Mouse (Mus musculus): ENCODE data around the gene Syt17. TPM values are rescaled to one million over a fixed set of nuclear protein-coding genes. Genes with fewer than 3 reads are reported as not detected.

Gene Syt17
- total RNA-seq, 2 experiments from 2014 or later = 1.4 to 2.2 TPM

DNA sequence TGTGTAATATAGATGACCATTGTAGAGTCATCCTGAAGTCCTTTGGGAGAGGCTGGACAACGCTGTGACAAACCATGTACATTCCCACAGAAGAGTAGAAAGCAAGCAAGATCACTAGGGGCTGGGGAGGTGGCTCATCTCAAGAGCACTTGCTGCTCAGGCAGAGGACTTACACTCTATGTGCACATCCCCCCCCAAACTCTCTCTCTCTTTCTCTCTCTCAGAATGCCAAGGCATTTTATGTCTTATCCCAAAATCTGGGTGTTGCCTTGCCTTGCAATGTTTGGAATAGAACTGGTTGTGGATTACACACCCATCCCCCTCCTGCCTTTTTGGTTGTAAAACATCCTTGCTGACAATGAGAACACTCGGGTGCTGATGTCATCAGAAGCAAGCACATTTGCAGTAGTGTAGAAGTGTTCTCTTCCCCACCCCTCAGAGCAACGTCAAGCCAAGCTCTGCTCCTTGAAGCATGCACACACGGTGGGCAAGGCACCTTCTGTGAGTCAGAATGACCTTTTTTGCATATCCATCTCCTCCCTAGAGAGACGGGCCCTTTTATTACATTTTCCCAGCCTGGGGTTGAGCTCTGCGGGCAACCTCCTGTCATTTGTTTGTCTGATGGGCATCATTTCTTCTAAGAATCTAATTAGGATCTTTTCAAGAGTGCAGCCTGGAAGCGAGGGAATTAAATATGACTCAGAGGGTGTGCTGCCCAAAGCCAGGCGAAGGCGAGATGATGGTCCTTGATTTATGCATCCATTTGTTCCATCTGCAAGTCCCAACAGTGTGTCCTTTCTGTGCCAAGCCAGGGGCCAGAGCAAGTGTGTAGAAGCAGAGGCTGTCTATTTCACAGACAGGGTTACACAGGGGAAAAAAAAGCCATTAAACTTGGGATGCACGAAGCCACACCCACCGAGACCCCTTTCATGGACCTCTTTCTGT lies 15.1 kb upstream of the Syt17 start:
- DNase-seq = no peak

DNA sequence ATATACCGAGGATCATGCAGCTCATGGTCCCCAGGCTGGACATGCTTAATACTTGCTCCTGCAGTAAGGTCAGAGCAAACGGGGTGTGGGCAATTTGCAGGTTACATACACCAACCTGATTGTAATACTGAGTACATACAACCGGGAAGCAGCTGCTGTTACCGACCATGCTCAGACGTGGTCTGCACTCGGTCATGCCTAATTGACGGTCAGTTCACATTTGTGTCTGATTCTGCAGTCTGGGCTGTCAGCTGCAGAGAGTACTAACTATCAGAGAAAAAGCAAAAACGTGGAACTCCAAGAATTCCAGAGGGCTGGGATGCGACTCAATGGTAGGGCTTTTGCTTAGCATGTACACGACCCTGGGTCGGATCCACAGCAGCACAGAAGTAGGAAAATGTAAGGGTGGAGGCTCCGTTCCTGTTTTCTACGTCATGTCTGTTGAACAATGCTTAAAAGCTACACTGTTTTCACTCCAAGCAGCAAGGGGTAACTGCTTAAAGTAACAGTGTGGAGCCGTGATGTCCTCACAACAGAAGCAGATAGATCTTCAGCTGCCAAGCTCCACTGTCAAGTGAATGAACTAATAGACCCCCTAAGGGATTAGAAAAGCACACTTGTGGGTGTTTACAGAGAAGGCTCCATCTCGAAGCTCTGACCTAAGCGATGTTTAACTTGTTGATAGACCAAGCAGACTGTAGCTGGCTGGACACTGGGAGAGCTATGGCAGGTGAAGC lies 13.5 kb upstream of the Syt17 start:
- DNase-seq = no peak

DNA sequence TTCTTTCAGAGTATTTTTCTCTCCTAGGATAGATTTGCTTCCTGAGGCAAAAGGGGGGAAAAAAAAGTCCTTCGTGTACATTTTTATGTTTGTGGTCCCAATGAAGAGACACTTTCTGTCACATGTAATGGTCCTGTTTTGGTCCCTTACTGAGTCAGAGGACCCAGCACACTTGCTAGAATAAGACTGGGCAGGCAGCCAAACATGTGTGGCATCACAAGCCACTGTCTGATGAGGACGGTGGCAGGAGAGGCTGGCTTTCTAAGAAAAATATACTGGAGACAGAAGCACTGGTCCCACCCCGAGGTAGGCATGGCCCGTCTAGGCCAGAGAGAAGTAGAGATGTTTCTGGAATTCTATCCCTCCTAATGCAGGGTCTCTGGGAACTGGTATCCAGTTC lies 5.7 kb upstream of the Syt17 start:
- no peak for DNase-seq

DNA sequence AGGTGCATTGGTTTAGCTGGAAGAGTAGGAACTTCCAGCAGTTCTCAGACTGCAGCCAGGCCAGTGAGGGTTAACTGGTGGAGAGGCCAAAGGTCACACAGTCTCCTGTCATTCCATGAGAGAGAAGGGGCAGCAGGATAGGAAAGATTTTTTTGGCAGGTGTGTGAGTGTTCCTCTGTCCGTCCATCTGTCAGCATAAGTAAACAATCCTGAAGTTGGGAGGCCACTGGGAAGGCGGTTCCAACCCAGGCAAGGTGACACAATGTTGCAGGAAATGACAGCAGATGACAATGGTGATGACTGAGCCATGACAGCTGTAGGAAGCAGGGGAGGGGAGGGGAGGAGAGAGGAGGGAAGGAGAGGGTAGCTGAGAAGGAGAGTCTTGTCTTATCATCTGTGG lies 4.9 kb upstream of the Syt17 start:
- no peak for DNase-seq

DNA sequence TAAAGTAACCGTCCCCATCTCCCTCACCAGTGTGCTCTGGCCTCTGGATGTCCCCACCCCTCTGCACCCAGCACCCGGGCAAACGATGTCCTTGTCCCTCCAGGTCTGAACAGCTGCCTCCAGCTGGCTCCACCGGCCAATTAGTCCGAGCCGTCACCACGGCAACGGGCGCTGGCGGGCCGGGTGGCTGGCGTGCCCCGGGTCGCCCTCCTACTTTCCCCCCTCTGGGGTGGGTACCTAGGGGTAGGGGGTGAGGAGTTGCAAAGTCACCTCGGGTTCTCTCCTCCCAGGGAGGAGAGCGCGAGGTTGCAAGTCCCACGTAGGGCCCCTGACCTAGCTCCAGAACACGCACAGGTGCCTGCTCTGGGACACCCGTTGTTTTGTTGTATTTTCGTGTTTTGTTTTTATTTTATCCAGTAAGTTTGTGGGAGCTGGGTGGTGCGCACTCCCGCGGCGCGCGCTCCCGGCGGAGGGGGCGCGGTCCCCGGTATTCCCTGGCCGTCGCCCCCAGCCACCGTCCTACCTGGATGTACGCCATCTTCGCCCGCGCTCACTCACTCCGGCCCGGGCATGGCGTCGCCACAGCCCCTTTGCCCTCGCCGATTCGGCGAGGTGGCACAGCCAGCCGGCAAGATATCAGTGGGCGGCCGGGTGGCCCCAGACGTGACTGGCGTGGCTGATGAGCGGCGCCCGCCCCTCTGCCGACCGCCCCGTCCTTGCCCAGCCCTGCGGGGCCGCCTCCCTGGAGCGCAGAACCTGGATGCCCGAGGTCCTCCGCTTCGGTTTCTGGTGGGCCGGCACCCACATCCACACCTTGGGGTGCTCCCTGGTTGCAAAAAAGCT lies 510 bp downstream of the Syt17 start:
- DNase-seq = peak; percentile 64

DNA sequence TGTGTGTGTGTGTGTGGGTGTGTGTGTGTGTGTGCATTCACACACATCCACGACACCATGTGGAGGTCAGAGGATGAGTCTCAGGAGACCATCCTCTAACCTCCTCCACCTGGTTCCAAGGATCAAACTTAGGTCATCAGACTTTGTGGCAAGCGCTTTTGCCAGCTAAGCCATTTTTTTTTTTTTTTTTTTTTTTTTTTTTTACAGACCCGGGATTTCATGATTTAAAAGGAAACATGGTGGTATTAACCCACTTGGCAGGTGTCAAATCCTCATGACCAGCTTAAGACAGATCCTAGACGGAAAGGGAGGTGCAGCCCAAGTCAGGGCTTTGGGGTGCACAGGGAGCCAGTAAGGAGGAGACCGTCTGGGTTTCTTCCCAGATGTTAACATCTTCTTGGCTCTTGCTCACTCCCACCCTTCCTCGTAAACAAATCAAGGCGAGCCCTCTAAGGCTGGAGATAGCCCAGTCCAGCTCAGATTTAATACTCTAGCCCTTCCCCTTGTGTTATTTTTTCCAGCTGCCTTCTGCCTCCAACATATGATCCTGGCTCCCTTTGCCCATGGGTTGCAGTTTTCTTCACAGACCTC lies 4.0 kb downstream of the Syt17 start:
- no peak for DNase-seq

DNA sequence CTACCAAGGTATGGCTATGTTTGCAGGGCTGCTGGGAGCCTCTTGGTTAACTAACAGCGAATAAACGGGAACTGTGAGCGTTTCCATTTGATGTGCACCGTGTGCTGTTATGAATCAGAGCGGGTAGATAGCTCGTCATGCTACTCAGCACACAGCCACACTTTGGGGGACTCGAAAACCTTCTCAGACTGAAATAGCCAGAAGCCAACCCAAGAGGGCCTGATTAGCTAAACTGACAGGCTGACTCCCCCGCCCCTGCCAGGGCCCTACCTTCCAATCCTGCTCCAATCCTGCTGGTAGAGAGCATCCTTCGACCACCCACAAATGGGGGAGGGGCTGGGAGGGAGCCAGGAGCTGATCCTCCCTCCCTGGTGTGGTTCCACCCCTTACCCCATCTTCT lies 4.7 kb downstream of the Syt17 start:
- no peak for DNase-seq

DNA sequence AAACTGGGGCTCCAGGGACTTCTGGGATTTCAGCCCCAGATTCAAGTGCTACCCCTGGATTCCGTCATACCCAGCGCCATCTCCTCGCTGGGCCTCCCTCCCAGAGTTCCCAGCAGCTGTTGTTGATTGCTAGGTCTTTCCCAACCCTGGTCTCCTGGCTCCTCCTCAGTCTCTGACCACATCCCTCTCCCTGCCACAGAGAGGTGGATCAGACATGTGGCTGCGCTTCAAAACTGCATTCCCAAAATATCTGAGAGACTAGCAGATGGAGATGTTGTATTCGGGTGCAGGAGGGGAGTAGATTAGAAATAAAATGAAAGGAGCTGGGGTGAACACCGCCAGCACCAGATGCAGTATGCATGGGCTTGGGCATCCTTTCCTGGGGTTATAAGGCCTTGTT lies 6.5 kb downstream of the Syt17 start:
- no peak for DNase-seq

DNA sequence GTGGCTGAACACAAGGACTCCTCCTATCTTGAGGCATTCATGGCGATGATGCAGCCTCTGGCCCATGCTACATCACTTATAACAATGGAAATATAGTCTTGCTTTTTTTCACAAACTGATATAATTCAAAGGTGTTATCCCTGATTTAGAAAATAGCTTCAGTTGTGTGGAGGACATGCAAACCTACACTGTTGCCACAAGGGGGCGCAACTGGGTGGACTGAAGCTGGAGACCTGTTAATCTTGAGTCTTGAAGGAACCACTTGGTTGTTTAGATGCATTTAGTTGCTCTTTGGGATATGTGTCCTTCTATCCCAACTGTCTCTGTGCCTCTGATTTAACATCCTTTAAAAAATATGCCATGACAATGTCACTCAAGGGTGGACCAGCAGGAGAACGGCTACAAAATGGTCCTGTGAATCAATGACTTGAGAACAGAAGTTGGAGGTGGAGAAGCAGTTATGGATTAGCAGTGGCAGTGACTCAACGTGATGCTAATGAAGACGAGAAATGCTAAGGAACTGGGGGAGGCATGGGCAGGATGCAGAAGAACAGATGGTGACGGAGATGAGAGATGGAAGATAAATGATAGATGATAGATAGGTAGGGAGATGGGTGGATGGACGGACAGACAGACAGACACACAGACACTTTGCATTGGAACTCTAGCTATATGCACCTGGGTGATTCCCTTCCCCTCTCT lies 10.8 kb downstream of the Syt17 start:
- peak; percentile 53 for DNase-seq

DNA sequence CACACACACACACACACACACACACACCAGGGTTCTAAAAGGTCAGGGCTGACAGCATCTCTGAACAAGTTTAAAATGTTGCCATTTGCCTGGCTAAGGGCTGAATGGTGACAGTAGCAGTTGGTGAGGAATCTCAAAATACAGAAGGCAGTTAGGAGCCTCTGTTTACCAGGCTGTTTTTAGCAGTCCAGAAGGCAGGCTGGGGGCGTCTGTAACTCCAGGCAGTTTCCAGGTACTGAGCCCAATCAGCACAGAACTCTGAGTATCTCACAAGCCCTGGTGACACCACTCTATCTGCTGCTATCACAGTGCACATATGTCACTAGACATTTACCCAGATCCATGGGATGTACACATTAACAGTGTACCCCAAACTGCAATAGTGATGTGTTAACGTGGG lies 19.1 kb downstream of the Syt17 start:
- DNase-seq = no peak

DNA sequence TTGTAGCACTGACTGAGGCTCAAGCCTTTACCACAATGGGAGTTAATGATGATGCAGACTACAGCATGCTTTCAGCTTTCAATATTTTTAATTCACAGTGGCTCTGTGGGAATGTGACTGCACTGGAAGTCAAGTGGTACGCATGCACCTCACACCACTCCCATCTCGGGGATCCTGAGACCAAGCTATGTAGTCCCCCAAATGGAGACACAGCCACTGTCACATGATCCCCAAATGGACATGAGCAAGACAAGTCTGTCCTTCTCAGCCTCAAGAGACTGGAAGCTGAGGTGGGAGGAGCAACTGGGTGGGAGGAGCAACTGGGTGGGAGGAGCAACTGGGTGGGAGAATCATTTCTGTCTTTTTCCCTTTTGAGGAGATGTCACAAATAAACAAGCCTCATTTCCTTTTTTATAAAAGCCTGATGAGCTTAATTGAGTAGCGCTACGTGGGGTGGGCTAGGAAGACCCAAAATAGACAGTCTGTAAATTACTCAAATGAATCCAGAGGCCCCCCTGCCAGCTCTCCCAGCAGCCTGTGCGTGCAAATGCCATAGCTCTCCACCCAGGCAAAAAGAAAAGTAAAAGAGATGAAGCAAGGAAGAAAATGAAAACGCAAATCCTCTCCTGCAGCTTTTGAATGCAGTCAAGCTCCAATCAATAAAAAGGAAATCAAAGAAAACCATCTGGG lies 28.4 kb downstream of the Syt17 start:
- no peak for DNase-seq

DNA sequence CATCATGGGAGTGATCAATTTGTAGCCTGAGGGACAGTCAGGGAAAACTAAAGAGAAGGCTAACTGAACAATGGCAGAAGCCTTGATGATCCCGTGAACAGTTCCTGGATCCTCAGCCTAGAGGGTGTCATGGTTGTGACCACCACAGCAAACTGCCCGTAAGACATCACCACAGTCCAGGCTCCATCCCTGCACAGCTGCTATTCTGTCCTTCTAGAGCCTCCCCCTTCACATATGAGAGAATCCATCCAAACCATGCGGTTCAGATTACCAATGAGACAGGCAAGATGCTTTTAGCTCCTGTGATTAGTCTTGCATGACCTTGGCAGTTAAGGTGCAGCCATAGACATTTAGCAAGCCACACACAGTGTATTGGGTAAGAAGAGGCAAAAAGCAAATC lies 33.8 kb downstream of the Syt17 start:
- no peak for DNase-seq

DNA sequence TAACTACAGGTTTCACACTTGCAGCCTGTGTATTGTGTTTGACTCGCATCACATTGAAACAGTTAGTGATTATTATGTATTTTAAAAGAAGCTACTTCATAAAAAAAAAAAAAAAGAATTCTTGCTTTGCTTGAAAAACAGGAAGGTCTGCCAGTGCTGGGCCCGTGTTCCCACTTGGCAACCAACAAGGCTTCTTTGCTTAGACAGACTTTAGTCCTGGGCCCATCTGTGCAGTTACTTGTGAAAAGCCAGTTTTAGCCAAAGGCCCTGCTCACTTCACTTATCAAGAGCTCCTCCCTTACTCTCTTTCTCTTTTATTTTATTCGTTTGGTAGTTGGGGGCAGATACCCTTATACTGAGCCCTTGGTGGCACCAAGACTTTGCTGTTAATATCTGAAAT lies 36.1 kb downstream of the Syt17 start:
- DNase-seq = no peak

DNA sequence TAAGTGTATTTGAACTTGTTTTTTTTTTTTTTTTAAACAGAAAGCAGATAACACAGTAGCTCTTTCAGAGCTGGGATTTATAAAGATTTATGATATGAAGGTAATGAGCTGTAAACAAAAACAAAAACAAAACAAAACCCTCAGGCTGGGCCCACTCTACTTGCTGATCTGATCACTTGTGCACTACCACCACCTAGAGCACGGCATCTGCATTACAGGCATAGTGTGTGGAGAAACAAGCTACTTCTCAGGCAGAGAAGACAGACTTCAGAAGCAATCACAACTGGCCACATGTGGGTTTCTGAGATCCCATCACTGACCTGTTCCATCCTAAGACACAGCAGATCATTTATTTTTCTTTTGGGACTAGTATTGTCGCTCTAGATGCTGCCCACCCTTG lies 38.6 kb downstream of the Syt17 start:
- DNase-seq = no peak

DNA sequence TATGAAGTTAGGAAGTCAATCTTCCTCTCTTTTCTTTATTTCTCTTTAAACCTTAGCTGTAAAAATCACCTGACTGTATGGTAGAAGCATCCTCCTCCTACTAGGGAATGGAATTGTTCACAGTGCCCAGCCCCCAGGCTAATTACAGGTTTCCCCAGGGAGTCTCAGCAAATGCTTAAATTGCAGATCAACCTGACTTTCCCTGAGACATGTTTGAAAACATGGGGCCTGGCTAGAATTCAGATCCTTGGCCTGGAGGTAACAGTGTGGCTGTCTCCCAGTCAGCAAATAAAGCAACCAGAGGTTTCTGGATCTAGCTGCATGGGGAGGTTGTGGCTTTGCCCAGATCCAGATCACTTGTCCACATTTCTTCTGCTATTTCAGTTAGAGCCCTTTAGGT lies 42.8 kb downstream of the Syt17 start:
- DNase-seq = no peak

DNA sequence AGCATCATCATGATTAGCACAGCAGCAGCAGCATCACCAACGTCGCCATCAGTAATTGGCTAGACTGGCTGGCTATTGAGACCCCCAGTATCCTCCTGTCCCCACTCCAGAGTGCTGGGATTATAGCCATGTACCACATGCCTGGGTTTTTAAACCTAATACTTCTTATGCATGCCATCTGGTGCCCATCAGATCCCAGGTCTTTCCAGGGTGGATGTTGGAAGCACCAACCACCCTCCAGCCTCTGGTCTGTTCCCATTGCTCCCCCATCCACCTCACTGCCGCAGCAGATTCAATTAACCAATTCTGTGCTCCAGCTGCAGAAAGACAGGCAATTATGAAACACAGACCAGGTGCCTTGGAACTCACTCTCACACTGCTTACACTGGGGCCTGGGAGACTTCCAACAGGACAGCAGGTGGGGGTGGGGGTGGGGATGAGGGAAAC lies 45.4 kb downstream of the Syt17 start:
- DNase-seq = no peak

DNA sequence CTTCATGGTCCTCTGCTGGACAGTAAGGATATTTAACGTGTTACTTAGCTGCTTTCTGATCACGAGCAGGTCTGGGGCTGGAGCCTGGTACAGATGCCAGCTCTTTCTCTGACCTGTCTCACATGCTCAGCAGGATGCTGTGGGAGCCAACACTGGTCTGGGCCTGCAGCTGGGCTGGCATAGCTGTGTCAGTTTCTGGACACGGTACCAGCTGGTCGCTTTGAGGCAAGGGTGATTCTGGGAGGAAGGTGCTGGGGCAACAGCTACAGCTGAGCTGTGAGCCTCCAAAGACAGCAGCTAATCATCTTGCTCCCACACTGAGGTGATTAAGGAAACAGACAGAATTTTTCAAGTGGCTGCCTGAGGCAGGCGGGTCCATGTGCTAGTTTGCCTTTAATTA lies 46.1 kb downstream of the Syt17 start:
- DNase-seq = no peak

DNA sequence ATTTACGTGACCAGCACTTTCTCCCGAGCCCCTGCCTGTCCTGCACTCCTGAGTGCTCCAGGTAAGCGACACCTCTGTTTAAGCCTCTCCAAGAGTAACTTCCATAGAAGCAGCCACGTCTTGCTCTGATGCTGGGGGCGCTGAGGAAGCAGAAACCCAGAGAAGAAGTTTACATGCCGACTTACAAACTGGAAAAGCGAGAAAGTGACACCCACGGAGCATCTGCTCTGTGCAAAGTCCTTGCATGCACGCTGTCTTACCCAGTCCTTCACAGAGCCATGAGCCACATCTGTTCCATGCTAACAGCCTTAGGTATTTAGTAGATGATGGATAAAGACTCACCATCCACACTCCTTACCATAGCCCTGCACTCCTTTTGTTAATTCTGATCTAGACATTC lies 48.3 kb downstream of the Syt17 start:
- no peak for DNase-seq

DNA sequence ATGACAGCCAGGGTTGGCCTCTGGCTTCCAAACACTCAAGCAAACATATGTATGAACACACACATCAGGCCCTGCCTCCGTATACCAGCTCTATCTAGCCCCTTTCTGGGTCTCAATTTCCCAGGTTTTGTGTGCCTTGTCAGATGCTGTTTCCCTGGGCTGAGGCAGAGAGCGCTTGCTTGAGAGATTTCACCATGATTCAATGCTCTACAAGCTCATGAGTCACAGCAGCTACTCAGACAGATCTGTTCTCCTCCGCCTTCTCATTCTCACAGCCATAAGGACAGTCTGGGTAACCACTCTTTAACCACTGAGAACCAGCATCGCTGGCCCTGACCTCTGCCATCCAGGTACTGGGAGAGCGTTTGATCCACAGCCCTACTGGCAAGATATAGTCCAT lies 57.3 kb downstream of the Syt17 start:
- no peak for DNase-seq

DNA sequence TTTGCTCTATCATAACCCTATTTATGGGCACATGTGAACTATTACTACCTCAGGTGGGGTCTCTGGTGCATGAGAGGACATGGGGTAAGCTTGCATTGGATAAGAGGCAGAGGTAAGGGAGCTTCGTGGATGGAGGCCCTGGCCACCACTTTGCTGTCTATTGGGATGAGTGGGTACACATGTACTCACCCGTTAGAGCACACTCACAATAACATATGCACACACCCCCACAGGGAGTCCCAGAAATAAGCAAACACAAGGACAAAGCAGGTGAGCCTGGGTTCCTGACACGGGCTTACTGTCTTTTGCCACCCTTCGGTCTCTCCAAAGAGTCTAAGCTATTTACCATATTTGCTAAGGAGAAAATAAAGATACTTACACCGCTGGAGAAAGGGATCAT lies 67.0 kb downstream of the Syt17 start:
- no peak for DNase-seq

DNA sequence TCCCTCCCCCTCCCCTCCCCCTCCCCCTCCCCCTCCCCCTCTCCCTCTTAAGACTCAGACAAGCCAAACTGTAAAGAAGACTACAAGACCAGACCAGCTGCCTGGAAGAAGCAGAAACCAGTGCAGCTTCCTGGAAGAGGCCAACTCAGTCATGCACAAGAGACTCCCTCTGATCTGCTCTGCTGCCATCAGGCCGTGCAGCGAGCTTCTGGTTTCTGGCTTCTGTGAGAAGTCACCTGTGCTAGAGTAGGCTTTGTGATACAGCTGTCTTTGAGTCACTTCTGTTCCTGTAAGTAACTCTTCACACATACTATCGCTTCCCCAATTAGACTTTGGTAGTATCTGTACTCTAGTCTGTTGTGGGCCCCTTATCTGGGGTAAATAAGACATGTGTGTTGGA lies 68.0 kb downstream of the Syt17 start:
- no peak for DNase-seq

All from gastrocnemius, postnatal 10 days (tissue).